ENCODE assay signal across 9 mouse cellular contexts in the genomic region with DNA sequence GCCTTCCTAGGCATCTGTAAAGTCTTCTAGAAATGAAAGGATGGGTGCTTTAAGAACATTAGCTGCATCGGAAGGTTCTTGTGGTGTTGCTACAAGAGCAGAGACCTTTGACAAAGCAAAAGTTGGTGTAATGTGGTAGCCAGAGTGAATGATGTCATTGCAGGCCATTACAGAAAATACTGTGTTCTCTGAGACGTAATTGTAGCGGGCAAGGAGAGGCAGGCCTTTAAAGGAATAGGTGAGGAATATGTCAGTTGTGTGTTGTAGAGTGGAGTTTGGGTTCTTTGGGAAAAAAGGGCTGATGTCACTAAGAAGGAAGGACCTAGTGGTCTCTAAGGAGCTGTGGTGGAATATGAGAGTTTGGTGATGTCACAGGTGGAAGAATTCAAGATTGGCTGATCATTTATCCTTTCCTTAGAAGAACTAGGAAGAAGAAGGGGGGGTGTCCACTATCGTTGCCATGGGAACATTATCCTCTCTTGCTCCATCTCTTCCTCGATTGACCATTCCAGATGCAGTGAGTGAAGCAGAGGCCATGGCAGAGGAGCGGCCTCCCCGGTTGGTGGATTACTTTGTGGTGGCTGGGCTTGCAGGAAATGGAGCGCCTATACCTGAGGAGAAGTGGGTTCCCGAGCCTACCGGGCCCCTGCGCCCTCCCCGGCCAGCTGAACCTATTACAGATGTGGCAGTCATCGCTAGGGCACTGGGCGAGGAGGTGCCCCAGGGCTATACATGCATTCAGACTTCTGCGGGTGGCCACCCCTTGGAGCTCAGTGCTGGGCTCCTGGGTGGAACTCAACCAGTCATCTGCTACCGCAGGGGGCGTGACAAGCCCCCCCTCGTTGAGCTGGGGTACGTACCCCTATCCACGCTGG. TPM values are rescaled to one million over a fixed set of nuclear protein-coding genes. Genes with fewer than 3 reads are reported as not detected.
DNase-seq lines count a peak whose midpoint lies in the region; ATAC-seq and TF ChIP-seq lines count a peak whose summit lies in the region.
"Had no signal": no experiment of that assay in that cellular context is flagged by ENCODE, and none has a peak within 500 bp of the region (broad histone marks: within the 10 kb centered on the region; RNA-seq: fewer than 3 reads in every experiment).

No protein-coding gene starts in this region.

- no peak for ATAC-seq in hindbrain, embryonic 11.5 days (ENCODE audit: low FRiP score)
- ATAC-seq in liver, postnatal 0 days: no peak

- H3K27ac ChIP-seq in hindbrain, embryonic 10.5 days: no peak overlapping the region
- H3K27ac ChIP-seq in hindbrain, embryonic 11.5 days (ENCODE audit: low read depth, low read length): no peak overlapping the region
- peak overlapping the region; percentile 98 for H3K27ac ChIP-seq in liver, postnatal 0 days (ENCODE audit: low read depth)

- no peak for TF ChIP-seq EP300 in liver, postnatal 0 days (IDR thresholded peaks at IDR 0.05; ENCODE audit: low read depth)

- H3K27me3 ChIP-seq in hindbrain, embryonic 10.5 days (ENCODE audit: insufficient read depth, poor library complexity, severe bottlenecking): no peaks in the 10 kb centered on the region
- no peaks in the 10 kb centered on the region for H3K27me3 ChIP-seq in hindbrain, embryonic 11.5 days (ENCODE audit: control insufficient read depth, insufficient read depth, low read length)
- no peaks in the 10 kb centered on the region for H3K27me3 ChIP-seq in liver, postnatal 0 days (ENCODE audit: insufficient read depth, low read length)
- H3K27me3 ChIP-seq: hindbrain, embryonic 13.5 days had no signal

- H3K4me2 ChIP-seq in hindbrain, embryonic 11.5 days (replicated peaks; ENCODE audit: low read depth, low read length): no peak overlapping the region
- peak overlapping the region; percentile 87 for H3K4me2 ChIP-seq in liver, postnatal 0 days (ENCODE audit: low read depth, low read length)

- WGBS in hindbrain, embryonic 10.5 days: 92% methylated on average over 20 of the region's 20 CpGs
- WGBS in hindbrain, embryonic 11.5 days: 93% methylated on average over 20 of the region's 20 CpGs
- 71% methylated on average over 20 of the region's 20 CpGs for WGBS in liver, postnatal 0 days (ENCODE audit: insufficient replicate concordance)

- H3K9me3 ChIP-seq in hindbrain, embryonic 10.5 days: no peaks in the 10 kb centered on the region
- H3K9me3 ChIP-seq in hindbrain, embryonic 11.5 days (ENCODE audit: control insufficient read depth, low read length): no peaks in the 10 kb centered on the region
- H3K9me3 ChIP-seq in liver, postnatal 0 days (ENCODE audit: low read length): no peaks in the 10 kb centered on the region
- H3K9me3 ChIP-seq: hindbrain, embryonic 13.5 days had no signal

- no peak for DNase-seq in hindbrain, embryonic 10.5 days (ENCODE audit: low spot score)
- DNase-seq in hindbrain, embryonic 11.5 days (ENCODE audit: low spot score): no peak
- DNase-seq in CD4-positive helper T cell, adult 2 months (ENCODE audit: low read depth, low spot score): peak; percentile 55
- peak; percentile 35 for DNase-seq in adipocyte (ENCODE audit: low spot score)
- no peak for DNase-seq in liver, postnatal 0 days
- no peak for DNase-seq in right cerebral cortex, adult 18-20 months
- DNase-seq in gastrocnemius, postnatal 4 days (ENCODE audit: low spot score in 2 of 2): no peak
- no peak for DNase-seq in right cerebral cortex, adult 2 months (ENCODE audit: low spot score in 2 of 2)

- peaks cover 70% of the 10 kb centered on the region for H3K36me3 ChIP-seq in hindbrain, embryonic 10.5 days
- H3K36me3 ChIP-seq in hindbrain, embryonic 11.5 days (ENCODE audit: control insufficient read depth, insufficient read depth, low read length): no peaks in the 10 kb centered on the region
- peaks cover 34% of the 10 kb centered on the region for H3K36me3 ChIP-seq in liver, postnatal 0 days (replicated peaks; ENCODE audit: insufficient read depth, low read length)

- TF ChIP-seq CTCF in liver, postnatal 0 days (IDR thresholded peaks at IDR 0.05; ENCODE audit: low read depth): no peak

- H3K4me1 ChIP-seq in hindbrain, embryonic 10.5 days (replicated peaks): peaks cover 24% of the 10 kb centered on the region
- 0 out of 2 replicates have a peak, but pooled peaks cover 3% of the 10 kb centered on the region for H3K4me1 ChIP-seq in hindbrain, embryonic 11.5 days (replicated peaks; ENCODE audit: control insufficient read depth, insufficient read depth, low read length)
- peaks cover 27% of the 10 kb centered on the region for H3K4me1 ChIP-seq in liver, postnatal 0 days (ENCODE audit: insufficient read depth)

- peak overlapping the region; percentile 71; the same call in 1 of the 2 replicates for H3K4me3 ChIP-seq in hindbrain, embryonic 10.5 days
- no peak overlapping the region for H3K4me3 ChIP-seq in hindbrain, embryonic 11.5 days (ENCODE audit: low read depth, low read length)
- peak overlapping the region; percentile 76 for H3K4me3 ChIP-seq in liver, postnatal 0 days (ENCODE audit: low read depth, low read length)

- no peak overlapping the region for H3K9ac ChIP-seq in hindbrain, embryonic 11.5 days (ENCODE audit: low read depth, low read length)
- peak overlapping the region; percentile 81 for H3K9ac ChIP-seq in liver, postnatal 0 days (replicated peaks)

RNA-seq across cellular contexts. Expression of a gene that starts 2.2 kb away (rescaled TPM):
- polyA plus RNA-seq in hindbrain, embryonic 10.5 days (2016; fragmentation: Nextera tagmentation; extraction: Ambion mirVana): 5.7 and 7.1 TPM in 2 replicates
- 3.8 and 4.5 TPM in 2 replicates for polyA plus RNA-seq in hindbrain, embryonic 11.5 days (2014; fragmentation: Nextera tagmentation; extraction: Ambion mirVana)
- 2.0 TPM in 2 replicates for polyA plus RNA-seq in liver, postnatal 0 days (2015; fragmentation: Nextera tagmentation; extraction: Ambion mirVana)
- total RNA-seq in gastrocnemius, postnatal 4 days (2021): 10 to 100 TPM; 26.1 to 27.2 TPM

RNA-seq across cellular contexts. Expression of a gene that starts 13.2 kb away (rescaled TPM):
- 20.8 and 28.4 TPM in 2 replicates for polyA plus RNA-seq in hindbrain, embryonic 10.5 days (2016; fragmentation: Nextera tagmentation; extraction: Ambion mirVana)
- 9.8 and 10.6 TPM in 2 replicates for polyA plus RNA-seq in hindbrain, embryonic 11.5 days (2014; fragmentation: Nextera tagmentation; extraction: Ambion mirVana)
- 6.6 and 7.9 TPM in 2 replicates for polyA plus RNA-seq in liver, postnatal 0 days (2015; fragmentation: Nextera tagmentation; extraction: Ambion mirVana)
- total RNA-seq in gastrocnemius, postnatal 4 days (2021): 10 to 100 TPM; 20.9 to 24.1 TPM

RNA-seq across cellular contexts. Expression of a gene that starts 19.2 kb away (rescaled TPM):
- 62.5 and 65.3 TPM in 2 replicates for polyA plus RNA-seq in hindbrain, embryonic 10.5 days (2016; fragmentation: Nextera tagmentation; extraction: Ambion mirVana)
- polyA plus RNA-seq in hindbrain, embryonic 11.5 days (2014; fragmentation: Nextera tagmentation; extraction: Ambion mirVana): 49.1 and 55.3 TPM in 2 replicates
- polyA plus RNA-seq in liver, postnatal 0 days (2015; fragmentation: Nextera tagmentation; extraction: Ambion mirVana): 41.7 and 54.0 TPM in 2 replicates
- 10 to 100 TPM; 81.1 to 84.6 TPM for total RNA-seq in gastrocnemius, postnatal 4 days (2021)

RNA-seq across cellular contexts. Expression of a gene that starts 23.8 kb away (rescaled TPM):
- polyA plus RNA-seq in hindbrain, embryonic 10.5 days (2016; fragmentation: Nextera tagmentation; extraction: Ambion mirVana): 4.2 and 4.3 TPM in 2 replicates
- 4.5 and 4.9 TPM in 2 replicates for polyA plus RNA-seq in hindbrain, embryonic 11.5 days (2014; fragmentation: Nextera tagmentation; extraction: Ambion mirVana)
- 0.15 and 0.41 TPM in 2 replicates for polyA plus RNA-seq in liver, postnatal 0 days (2015; fragmentation: Nextera tagmentation; extraction: Ambion mirVana)
- under 1 TPM; 0.18 to 0.25 TPM for total RNA-seq in gastrocnemius, postnatal 4 days (2021)

RNA-seq across cellular contexts. Expression of a gene that starts 25.8 kb away (rescaled TPM):
- 15.3 and 17.9 TPM in 2 replicates for polyA plus RNA-seq in hindbrain, embryonic 10.5 days (2016; fragmentation: Nextera tagmentation; extraction: Ambion mirVana)
- polyA plus RNA-seq in hindbrain, embryonic 11.5 days (2014; fragmentation: Nextera tagmentation; extraction: Ambion mirVana): 13.6 and 26.0 TPM in 2 replicates
- polyA plus RNA-seq in liver, postnatal 0 days (2015; fragmentation: Nextera tagmentation; extraction: Ambion mirVana): 2.3 and 3.1 TPM in 2 replicates
- total RNA-seq in gastrocnemius, postnatal 4 days (2021): 10 to 100 TPM; 63.6 to 67.4 TPM

Comparison
In these comparisons a context has a peak if more than half of its experiments do, and no peak if none do; other contexts are left out.
1. DNase-seq: peak in CD4-positive helper T cell, adult 2 months (single experiment) and adipocyte (single experiment); none in hindbrain, embryonic 10.5 days (single experiment), hindbrain, embryonic 11.5 days (single experiment), liver, postnatal 0 days (single experiment), right cerebral cortex, adult 18-20 months (single experiment), gastrocnemius, postnatal 4 days (0 of 2) and right cerebral cortex, adult 2 months (0 of 2).